Mouse (Mus musculus): Measurements from ENCODE around the gene Mgat5b.

The Mgat5b gene

GRCm38 (mm10) chr11:116980313-116980712 lies 61.6 kb downstream of the Mgat5b start:
- DNase-seq (ENCODE audit: low read depth), result peak; percentile 16

GRCm38 (mm10) chr11:116982543-116982942 lies 63.9 kb downstream of the Mgat5b start:
- peak; percentile 23 for DNase-seq (ENCODE audit: low read depth)

GRCm38 (mm10) chr11:116985504-116986385 lies 67.1 kb downstream of the Mgat5b start:
- DNase-seq (ENCODE audit: low read depth), result no peak

GRCm38 (mm10) chr11:116988131-116988530 lies 69.5 kb downstream of the Mgat5b start:
- DNase-seq (ENCODE audit: low read depth), result no peak

GRCm38 (mm10) chr11:116990231-116990630 lies 71.6 kb downstream of the Mgat5b start:
- DNase-seq (ENCODE audit: low read depth), result no peak

- no peak for DNase-seq (ENCODE audit: low read depth)
Measured at GRCm38 (mm10) chr11:116991410-116991809, 72.7 kb downstream of the Mgat5b start.

- DNase-seq (ENCODE audit: low read depth), result no peak
Measured at GRCm38 (mm10) chr11:116991964-116992363, 73.3 kb downstream of the Mgat5b start.

- DNase-seq (ENCODE audit: low read depth), result peak; percentile 29
Measured at GRCm38 (mm10) chr11:116994095-116994582, 75.5 kb downstream of the Mgat5b start.

GRCm38 (mm10) chr11:116996976-116997375 lies 78.3 kb downstream of the Mgat5b start:
- DNase-seq (ENCODE audit: low read depth), result no peak

GRCm38 (mm10) chr11:116998935-116999334 lies 80.3 kb downstream of the Mgat5b start:
- DNase-seq (ENCODE audit: low read depth), result no peak

- DNase-seq (ENCODE audit: low read depth), result no peak
Measured at GRCm38 (mm10) chr11:117000219-117000618, 81.6 kb downstream of the Mgat5b start.

GRCm38 (mm10) chr11:117001789-117002188 lies 83.1 kb downstream of the Mgat5b start:
- no peak for DNase-seq (ENCODE audit: low read depth)

GRCm38 (mm10) chr11:117003503-117003902 lies 84.8 kb downstream of the Mgat5b start:
- no peak for DNase-seq (ENCODE audit: low read depth)

- no peak for DNase-seq (ENCODE audit: low read depth)
Measured at GRCm38 (mm10) chr11:117004277-117004676, 85.6 kb downstream of the Mgat5b start.

- no peak for DNase-seq (ENCODE audit: low read depth)
Measured at GRCm38 (mm10) chr11:117017462-117017861, 98.8 kb downstream of the Mgat5b start.

- peak; percentile 93 for DNase-seq (ENCODE audit: low read depth)
Measured at GRCm38 (mm10) chr11:117018410-117018809, 99.7 kb downstream of the Mgat5b start.

- no peak for DNase-seq (ENCODE audit: low read depth)
Measured at GRCm38 (mm10) chr11:117021026-117021425, 102.4 kb downstream of the Mgat5b start.

- DNase-seq (ENCODE audit: low read depth), result no peak
Measured at GRCm38 (mm10) chr11:117023537-117023936, 104.9 kb downstream of the Mgat5b start.

- DNase-seq (ENCODE audit: low read depth), result no peak
Measured at GRCm38 (mm10) chr11:117027681-117028080, 109.0 kb downstream of the Mgat5b start.

GRCm38 (mm10) chr11:117028861-117029568 lies 110.4 kb downstream of the Mgat5b start:
- no peak for DNase-seq (ENCODE audit: low read depth)

GRCm38 (mm10) chr11:117029569-117029955 lies 110.9 kb downstream of the Mgat5b start:
- DNase-seq (ENCODE audit: low read depth), result no peak

- DNase-seq (ENCODE audit: low read depth), result no peak
Measured at GRCm38 (mm10) chr11:117030018-117030417, 111.4 kb downstream of the Mgat5b start.

All from NIH3T3 (cell line).